Mouse (Mus musculus) spleen, adult 12 weeks (tissue): ENCODE results near the gene Nudt17.
"Not testable (repeated sequence)": the region's sequence is repeated elsewhere in the genome, so short reads cannot be mapped to it uniquely, and the experiment has no call there.

Experiments
- DNase-seq: peaks from one replicate; pipeline ENCODE4 v3.0.0; 2022; ENCODE audit warnings: low spot score

Nudt17 gene

GRCm38 (mm10) chr3:96669727-96670468, 38.5 kb downstream of the Nudt17 start, which contains the start of gene Ankrd35:
TSS of gene Ankrd35 (plus strand) at chr3:96670131.
- peak; percentile 56 for DNase-seq

DNA sequence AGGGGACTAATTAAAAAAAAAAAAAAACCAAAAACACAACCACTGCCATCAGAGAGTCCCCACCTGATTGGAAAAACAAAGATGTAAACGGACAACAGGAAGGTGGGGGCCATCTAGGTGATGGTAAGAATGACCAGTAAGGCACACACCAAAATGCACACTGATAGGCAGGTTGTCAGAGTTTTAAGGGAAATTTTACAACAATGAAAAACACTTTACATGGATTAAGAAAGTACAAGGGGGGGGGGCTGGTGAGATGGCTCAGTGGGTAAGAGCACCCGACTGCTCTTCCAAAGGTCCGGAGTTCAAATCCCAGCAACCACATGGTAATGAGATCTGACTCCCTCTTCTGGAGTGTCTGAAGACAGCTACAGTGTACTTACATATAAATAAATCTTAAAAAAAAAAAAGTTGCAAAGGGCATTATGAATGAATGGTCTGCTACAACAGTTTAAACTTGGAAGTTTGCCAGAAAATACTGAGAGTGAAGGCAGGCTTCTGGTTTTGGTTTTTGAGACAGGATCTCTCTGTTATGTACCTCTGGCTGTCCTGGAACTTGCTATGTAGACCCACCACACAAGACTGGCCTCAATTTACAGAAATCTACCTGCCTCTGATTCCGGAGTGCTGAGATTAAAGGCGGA, 39.8 kb downstream of the Nudt17 start:
- DNase-seq: no peak

- no peak for DNase-seq
These were observed 41.0 kb downstream of the Nudt17 start for GRCm38 (mm10) chr3:96667316-96667715.

GRCm38 (mm10) chr3:96666916-96667315, 41.4 kb downstream of the Nudt17 start:
- no peak for DNase-seq

GRCm38 (mm10) chr3:96665732-96666363, 42.5 kb downstream of the Nudt17 start:
- not testable (repeated sequence) for DNase-seq

GRCm38 (mm10) chr3:96663432-96664239, 44.7 kb downstream of the Nudt17 start:
- peak; percentile 33 for DNase-seq

GRCm38 (mm10) chr3:96662731-96663316, 45.5 kb downstream of the Nudt17 start:
- no peak for DNase-seq

GRCm38 (mm10) chr3:96660901-96661300, 47.5 kb downstream of the Nudt17 start:
- DNase-seq: no peak
